Mouse (Mus musculus) hindbrain, embryonic 16.5 days (tissue): ENCODE results near the gene Olfr153. TPM values are rescaled to one million over a fixed set of nuclear protein-coding genes. Genes with fewer than 3 reads are reported as not detected.
"Not testable (repeated sequence)": the region's sequence is repeated elsewhere in the genome, so short reads cannot be mapped to it uniquely, and the experiment has no call there.

Experiments used
- ATAC-seq: fragments of 200-750 bp; cut with Nextera tagmentation; 2 replicates; pipeline ENCODE4 v1.8.0; 2017; ENCODE audit warnings: moderate TSS enrichment, moderate library complexity
- H3K27ac ChIP-seq: fragments of 300-500 bp; sonication (generic); 2 replicates; pipeline ENCODE4 v1.5.1; 2014; ENCODE audit warnings: low read depth, mild to moderate bottlenecking, control low read depth, low read length, moderate library complexity
- H3K27me3 ChIP-seq: fragments of 300-500 bp; sonication (generic); replicated peaks from 2 replicates; pipeline ENCODE4 v1.6.1; 2014; ENCODE audit warnings: low read length; ENCODE audit not compliant: control insufficient read depth, insufficient read depth
- H3K36me3 ChIP-seq: fragments of 300-500 bp; sonication (generic); 2 replicates; pipeline ENCODE4 v1.6.1; 2014; ENCODE audit warnings: mild to moderate bottlenecking, low read length, moderate library complexity, mixed read lengths; ENCODE audit not compliant: control insufficient read depth, insufficient read depth
- H3K4me1 ChIP-seq: fragments of 300-500 bp; sonication (generic); 2 replicates; pipeline ENCODE4 v1.6.1; 2014; ENCODE audit warnings: low read depth, low read length; ENCODE audit not compliant: control insufficient read depth, insufficient read depth
- H3K4me2 ChIP-seq: fragments of 300-500 bp; sonication (generic); 2 replicates; pipeline ENCODE4 v1.6.1; 2014; ENCODE audit warnings: mild to moderate bottlenecking, low read length, control low read depth, moderate library complexity
- H3K4me3 ChIP-seq: fragments of 300-500 bp; sonication (generic); 2 replicates; pipeline ENCODE4 v1.5.1; 2014; ENCODE audit warnings: mild to moderate bottlenecking, low read length, control low read depth, moderate library complexity
- H3K9ac ChIP-seq: fragments of 300-500 bp; sonication (generic); 2 replicates; pipeline ENCODE4 v1.6.1; 2014; ENCODE audit warnings: low read depth, mild to moderate bottlenecking, control low read depth, low read length, moderate library complexity
- H3K9me3 ChIP-seq: fragments of 300-500 bp; sonication (generic); 2 replicates; pipeline ENCODE4 v1.6.1; 2014; ENCODE audit warnings: mild to moderate bottlenecking, low read length, moderate library complexity; ENCODE audit not compliant: control insufficient read depth
- WGBS: fragments of 180-500 bp; shearing (Covaris S2); extraction: QIAGEN DNeasy Blood & Tissue Kit; methylation state at CpG from one replicate; pipeline ENCODE4 v1.1.7; 2014; 5-methylcytosine and 5-hydroxymethylcytosine counted together
- polyA plus RNA-seq: library from polyadenylated mRNA; unstranded; fragments of >200 nt; fragmentation: Nextera tagmentation; extraction: Ambion mirVana; gene quantifications from 2 replicates; pipeline ENCODE4 v1.2.1, GENCODE M21; 2015

Gene Olfr153
- polyA plus RNA-seq, 1 experiment from 2014 or later, result not detected

- 65% methylated on average over 2 of the region's 2 CpGs for WGBS
- Histone ChIP-seq H3K4me1 (no peaks in the 10 kb centered on the region), H3K36me3 (no peaks in the 10 kb centered on the region)
Observed at GRCm38 (mm10) chr2:87534826-87535225, 3.2 kb downstream of the Olfr153 start.

GRCm38 (mm10) chr2:87545442-87545841 is 13.8 kb downstream of the Olfr153 start, which contains the start of gene Olfr1128:
TSS of gene Olfr1128 (minus strand) at chr2:87545542.
- no peak for ATAC-seq
- Histone ChIP-seq H3K4me2 (no peak within 1 kb of the TSS), H3K4me3 (no peak within 1 kb of the TSS), H3K27ac (no peak within 1 kb of the TSS), H3K27me3 (no peaks in the 10 kb centered on the region), H3K9me3 (no peaks in the 10 kb centered on the region), H3K4me1 (no peaks in the 10 kb centered on the region), H3K36me3 (no peaks in the 10 kb centered on the region), H3K9ac (no peak within 1 kb of the TSS)
- 95% methylated on average over 1 of the region's 1 CpGs for WGBS

More at GRCm38 (mm10) chr2:87534826-87535225, 3.2 kb downstream of the Olfr153 start:
- Histone ChIP-seq H3K27me3 (no peaks in the 10 kb centered on the region), H3K27ac (no peak overlapping the region), H3K4me3 (no peak overlapping the region), H3K4me2 (no peak overlapping the region), H3K9ac (no peak overlapping the region), H3K9me3 (no peaks in the 10 kb centered on the region)
- no peak for ATAC-seq

GRCm38 (mm10) chr2:87573602-87574001 is 42.0 kb downstream of the Olfr153 start, which contains the start of gene Olfr1129:
TSS of gene Olfr1129 (plus strand) at chr2:87573902.
- H3K9me3 ChIP-seq, H3K4me1 ChIP-seq, H3K36me3 ChIP-seq, H3K4me3 ChIP-seq, ATAC-seq, H3K27me3 ChIP-seq, H3K27ac ChIP-seq, H3K9ac ChIP-seq, H3K4me2 ChIP-seq: not testable (repeated sequence)
- 84% methylated on average over 1 of the region's 1 CpGs for WGBS

Other genes with a start within 250 kb of the Olfr153 start
- gene Olfr1118, start 224.2 kb upstream of the Olfr153 start, polyA plus RNA-seq, result not detected in 2 replicates
- gene Olfr1120, start 177.0 kb upstream of the Olfr153 start, polyA plus RNA-seq, result not detected in 2 replicates
- not detected in 2 replicates for gene Olfr1121, start 161.9 kb upstream of the Olfr153 start, polyA plus RNA-seq
- gene Olfr1122, start 145.9 kb upstream of the Olfr153 start, polyA plus RNA-seq, result not detected in 2 replicates
- gene Olfr1123, start 115.2 kb upstream of the Olfr153 start, polyA plus RNA-seq, result not detected in 2 replicates
- gene Olfr1124, start 101.5 kb upstream of the Olfr153 start, polyA plus RNA-seq, result not detected in 2 replicates
- not detected in 2 replicates for gene Olfr1126, start 77.8 kb upstream of the Olfr153 start, polyA plus RNA-seq
- gene Pramel7, start 34.7 kb upstream of the Olfr153 start, polyA plus RNA-seq, result not detected in 2 replicates
- not detected in 2 replicates for gene Pramel6, start 25.2 kb upstream of the Olfr153 start, polyA plus RNA-seq
- not detected in 2 replicates for gene Olfr1128, start 13.7 kb downstream of the Olfr153 start, polyA plus RNA-seq
- not detected in 2 replicates for gene Olfr1129, start 42.1 kb downstream of the Olfr153 start, polyA plus RNA-seq
- not detected in 2 replicates for gene Olfr1130, start 74.4 kb downstream of the Olfr153 start, polyA plus RNA-seq
- gene Olfr1131, start 95.3 kb downstream of the Olfr153 start, polyA plus RNA-seq, result not detected in 2 replicates
- gene Olfr1132, start 105.7 kb downstream of the Olfr153 start, polyA plus RNA-seq, result not detected in 2 replicates
- gene Olfr1133, start 115.6 kb downstream of the Olfr153 start, polyA plus RNA-seq, result not detected in 2 replicates
- not detected in 2 replicates for gene Olfr1134, start 126.7 kb downstream of the Olfr153 start, polyA plus RNA-seq
- not detected in 2 replicates for gene Olfr1135, start 141.9 kb downstream of the Olfr153 start, polyA plus RNA-seq
- gene Olfr1136, start 162.2 kb downstream of the Olfr153 start, polyA plus RNA-seq, result not detected in 2 replicates
- not detected in 2 replicates for gene Olfr1137, start 181.4 kb downstream of the Olfr153 start, polyA plus RNA-seq
- gene Olfr1138, start 208.2 kb downstream of the Olfr153 start, polyA plus RNA-seq, result not detected in 2 replicates
- gene Olfr1140, start 212.0 kb downstream of the Olfr153 start, polyA plus RNA-seq, result not detected in 2 replicates
- not detected in 2 replicates for gene Olfr1141, start 222.2 kb downstream of the Olfr153 start, polyA plus RNA-seq
- gene Olfr152, start 247.7 kb downstream of the Olfr153 start, polyA plus RNA-seq, result not detected in 2 replicates